Mouse (Mus musculus) lung, embryonic 14.5 days (tissue): ENCODE measurements around the gene Gm45021. TPM values are rescaled to one million over a fixed set of nuclear protein-coding genes. Genes with fewer than 3 reads are reported as not detected.

Source experiments
- ATAC-seq: fragments of 200-750 bp; cut with Nextera tagmentation; 2 replicates; pipeline ENCODE4 v1.8.0; 2017; ENCODE audit warnings: mild to moderate bottlenecking, moderate TSS enrichment, moderate library complexity; ENCODE audit not compliant: insufficient read depth
- DNase-seq: peaks from one replicate; pipeline ENCODE4 v3.0.0-alpha.2; 2015
- H3K27ac ChIP-seq: fragments of 300-500 bp; sonication (generic); 2 replicates; pipeline ENCODE4 v1.5.1; 2014; ENCODE audit warnings: low read depth, mild to moderate bottlenecking, moderate library complexity
- H3K27me3 ChIP-seq: fragments of 300-500 bp; sonication (generic); 2 replicates; pipeline ENCODE4 v1.6.1; 2014; ENCODE audit warnings: low read length, control low read depth; ENCODE audit not compliant: insufficient read depth
- H3K36me3 ChIP-seq: fragments of 300-500 bp; sonication (generic); 2 replicates; pipeline ENCODE4 v1.6.1; 2014; ENCODE audit warnings: control low read depth; ENCODE audit not compliant: insufficient read depth
- H3K4me1 ChIP-seq: fragments of 300-500 bp; sonication (generic); 2 replicates; pipeline ENCODE4 v1.6.1; 2014; ENCODE audit warnings: antibody characterized with exemption, control low read depth; ENCODE audit not compliant: insufficient read depth
- H3K4me2 ChIP-seq: fragments of 300-500 bp; sonication (generic); 2 replicates; pipeline ENCODE4 v1.6.1; 2014; ENCODE audit warnings: mild to moderate bottlenecking
- H3K4me3 ChIP-seq: fragments of 300-500 bp; sonication (generic); 2 replicates; pipeline ENCODE4 v1.5.1; 2014; ENCODE audit warnings: low read depth, low read length
- H3K9ac ChIP-seq: fragments of 300-500 bp; sonication (generic); 2 replicates; pipeline ENCODE4 v1.6.1; 2014
- H3K9me3 ChIP-seq: fragments of 300-500 bp; sonication (generic); 2 replicates; pipeline ENCODE4 v1.6.1; 2016; ENCODE audit warnings: low read depth, low read length, control low read depth
- CTCF ChIP-seq: IDR thresholded peaks from 2 replicates; pipeline ENCODE4 v1.5.1; 2016; ENCODE audit warnings: antibody characterized with exemption, low read depth
- WGBS: fragments of 180-500 bp; shearing (Covaris S2); extraction: QIAGEN DNeasy Blood & Tissue Kit; methylation state at CpG from one replicate; pipeline ENCODE4 v1.1.7; 2014; 5-methylcytosine and 5-hydroxymethylcytosine counted together
- polyA plus RNA-seq: library from polyadenylated mRNA; unstranded; fragments of >200 nt; fragmentation: Nextera tagmentation; extraction: Ambion mirVana; gene quantifications from 2 replicates; pipeline ENCODE4 v1.2.1, GENCODE M21; 2014

Gene Gm45021
- polyA plus RNA-seq, 1 experiment from 2014 or later, result not detected

GRCm38 (mm10) chr6:48628377-48628776, 39.0 kb downstream of the Gm45021 start:
- 74% methylated on average over 3 of the region's 3 CpGs for WGBS
- no peak for DNase-seq
- 0 out of 2 replicates have a peak, but pooled peaks cover 3% of the 10 kb centered on the region for H3K4me1 ChIP-seq
- H3K4me2 ChIP-seq, result no peak overlapping the region
- H3K9ac ChIP-seq, result no peak overlapping the region
- no peak overlapping the region for H3K4me3 ChIP-seq
- no peak for TF ChIP-seq CTCF
- no peaks in the 10 kb centered on the region for H3K9me3 ChIP-seq
- no peaks in the 10 kb centered on the region for H3K36me3 ChIP-seq
- H3K27ac ChIP-seq, result no peak overlapping the region
- ATAC-seq, result no peak
- H3K27me3 ChIP-seq, result peaks cover 37% of the 10 kb centered on the region

DNA sequence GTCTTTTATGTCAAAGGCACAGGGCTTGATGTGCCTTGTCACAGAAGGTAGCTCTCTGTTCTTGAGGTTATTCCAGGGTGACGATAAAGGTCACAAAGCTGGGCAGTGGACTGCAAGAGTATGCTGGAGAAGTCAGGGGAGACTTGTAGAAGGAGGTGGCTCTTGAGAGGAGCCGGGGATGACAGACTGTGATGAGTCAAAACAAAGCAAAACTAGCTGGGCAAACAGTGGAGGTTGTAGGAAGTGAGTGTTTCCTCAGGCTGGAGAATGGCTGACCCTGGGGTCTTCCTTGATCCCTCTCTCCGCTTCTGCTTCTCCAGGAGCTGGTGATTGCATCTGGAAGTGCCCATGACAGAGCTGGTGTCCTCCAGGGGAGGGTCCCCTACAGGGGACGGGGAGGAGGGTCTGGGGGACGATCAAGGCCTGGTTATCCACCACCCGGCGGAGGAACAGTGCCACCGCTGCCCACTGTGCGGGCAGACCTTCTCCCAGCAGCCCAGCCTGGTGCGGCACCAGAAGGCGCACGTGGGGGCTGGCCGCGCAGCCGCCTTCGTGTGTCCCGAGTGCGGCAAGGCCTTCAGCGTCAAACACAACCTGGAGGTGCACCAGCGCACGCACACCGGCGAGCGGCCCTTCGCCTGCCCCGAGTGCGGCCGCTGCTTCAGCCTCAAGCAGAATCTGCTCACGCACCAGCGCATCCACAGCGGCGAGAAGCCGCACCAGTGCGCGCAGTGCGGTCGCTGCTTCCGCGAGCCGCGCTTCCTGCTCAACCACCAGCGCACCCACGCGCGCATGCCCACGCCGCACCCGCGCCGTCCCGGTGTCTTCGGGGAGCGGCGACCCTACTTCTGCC, 39.6 kb downstream of the Gm45021 start:
- no peak for TF ChIP-seq CTCF
- WGBS, result 5% methylated on average over 51 of the region's 54 CpGs
- peak overlapping the region; percentile 71 for H3K4me2 ChIP-seq
- no peaks in the 10 kb centered on the region for H3K36me3 ChIP-seq
- H3K9ac ChIP-seq, result peak overlapping the region; percentile 14; the same call in 1 of the 2 replicates
- DNase-seq (peak; percentile 40), ATAC-seq (0 out of 2 replicates have a peak, but pooled peaks have one; percentile 37)
- H3K4me3 ChIP-seq, result peak overlapping the region; percentile 38
- H3K9me3 ChIP-seq, result no peaks in the 10 kb centered on the region
- 0 out of 2 replicates have a peak, but pooled peaks cover 3% of the 10 kb centered on the region for H3K4me1 ChIP-seq
- H3K27me3 ChIP-seq, result peaks cover 37% of the 10 kb centered on the region
- no peak overlapping the region for H3K27ac ChIP-seq

DNA sequence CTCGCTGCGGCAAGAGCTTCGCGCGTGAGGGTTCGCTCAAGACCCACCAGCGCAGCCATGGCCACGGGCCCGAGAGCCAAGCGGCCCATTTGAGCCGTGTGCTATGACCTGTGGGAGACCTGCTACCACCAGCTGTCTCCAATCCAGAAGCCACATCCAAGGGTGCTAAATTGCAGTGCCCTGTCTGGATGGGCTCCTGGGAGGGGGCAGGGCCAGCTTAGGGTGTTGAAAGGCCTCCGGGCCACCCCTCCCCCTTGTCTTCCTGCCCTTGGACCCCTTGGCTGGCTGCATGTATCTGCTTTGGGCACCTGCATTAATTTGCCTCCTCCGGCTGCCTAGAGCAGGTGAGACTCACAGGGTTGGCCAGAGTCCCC, 40.2 kb downstream of the Gm45021 start:
- Histone ChIP-seq H3K4me1 (0 out of 2 replicates have a peak, but pooled peaks cover 3% of the 10 kb centered on the region), H3K27ac (no peak overlapping the region), H3K9me3 (no peaks in the 10 kb centered on the region), H3K4me3 (peak overlapping the region; percentile 38), H3K4me2 (peak overlapping the region; percentile 71), H3K9ac (peak overlapping the region; percentile 14; the same call in 1 of the 2 replicates), H3K36me3 (no peaks in the 10 kb centered on the region), H3K27me3 (peaks cover 37% of the 10 kb centered on the region)
- no peak for TF ChIP-seq CTCF
- ATAC-seq (no peak), DNase-seq (no peak)
- 9% methylated on average over 13 of the region's 13 CpGs for WGBS

- Histone ChIP-seq H3K4me1 (0 out of 2 replicates have a peak, but pooled peaks cover 3% of the 10 kb centered on the region), H3K9me3 (no peaks in the 10 kb centered on the region), H3K27ac (no peak overlapping the region), H3K4me3 (no peak overlapping the region), H3K4me2 (no peak overlapping the region), H3K27me3 (peaks cover 37% of the 10 kb centered on the region), H3K36me3 (no peaks in the 10 kb centered on the region), H3K9ac (no peak overlapping the region)
- DNase-seq (no peak), ATAC-seq (no peak)
- 84% methylated on average over 8 of the region's 8 CpGs for WGBS
- TF ChIP-seq CTCF, result no peak
These were observed 41.4 kb downstream of the Gm45021 start for GRCm38 (mm10) chr6:48630831-48631230.

GRCm38 (mm10) chr6:48635105-48635504, 45.7 kb downstream of the Gm45021 start:
- Histone ChIP-seq H3K9me3 (no peaks in the 10 kb centered on the region), H3K27me3 (no peaks in the 10 kb centered on the region; the same call in 1 of the 2 replicates), H3K4me2 (no peak overlapping the region), H3K4me1 (no peaks in the 10 kb centered on the region), H3K9ac (no peak overlapping the region), H3K36me3 (no peaks in the 10 kb centered on the region), H3K27ac (no peak overlapping the region), H3K4me3 (no peak overlapping the region)
- DNase-seq, result no peak
- no peak for ATAC-seq
- no peak for TF ChIP-seq CTCF
- 71% methylated on average over 2 of the region's 2 CpGs for WGBS

DNA sequence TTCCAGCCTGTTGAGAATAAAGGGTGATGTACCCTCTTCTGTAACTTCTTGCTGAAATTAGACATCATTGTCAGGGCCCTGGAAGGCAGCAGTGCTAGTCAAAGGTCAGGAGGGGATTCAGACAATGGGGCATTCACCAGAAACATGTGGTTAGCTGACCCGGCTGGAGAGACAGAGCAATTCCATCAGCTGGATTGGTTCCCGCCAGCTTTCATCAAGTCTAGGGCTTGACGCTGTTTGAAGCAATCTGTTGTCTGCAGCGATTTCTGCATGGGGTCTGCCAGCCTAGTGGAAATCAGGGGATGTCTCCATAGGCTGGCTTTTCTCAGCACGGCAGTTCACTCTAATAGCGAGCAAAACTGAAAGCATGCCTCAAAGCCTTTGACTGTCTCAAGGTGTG, 47.1 kb downstream of the Gm45021 start:
- Histone ChIP-seq H3K9ac (no peak overlapping the region), H3K27ac (no peak overlapping the region), H3K4me1 (no peaks in the 10 kb centered on the region), H3K4me2 (no peak overlapping the region), H3K36me3 (no peaks in the 10 kb centered on the region), H3K4me3 (no peak overlapping the region), H3K27me3 (no peaks in the 10 kb centered on the region), H3K9me3 (no peaks in the 10 kb centered on the region)
- no peak for DNase-seq
- no peak for TF ChIP-seq CTCF
- 59% methylated on average over 6 of the region's 6 CpGs for WGBS
- no peak for ATAC-seq

- H3K27ac ChIP-seq, result no peak overlapping the region
- H3K4me1 ChIP-seq, result no peaks in the 10 kb centered on the region
- WGBS, result 58% methylated on average over 6 of the region's 6 CpGs
- no peaks in the 10 kb centered on the region for H3K36me3 ChIP-seq
- TF ChIP-seq CTCF, result no peak
- ATAC-seq, result no peak
- no peak overlapping the region for H3K4me2 ChIP-seq
- H3K27me3 ChIP-seq, result no peaks in the 10 kb centered on the region
- H3K9me3 ChIP-seq, result no peaks in the 10 kb centered on the region
- no peak for DNase-seq
- no peak overlapping the region for H3K4me3 ChIP-seq
- no peak overlapping the region for H3K9ac ChIP-seq
These were observed 48.5 kb downstream of the Gm45021 start for GRCm38 (mm10) chr6:48637811-48638500.
